Mouse (Mus musculus) large intestine, adult 2 months (tissue): ENCODE data around the gene Serpinf1. TPM values are rescaled to one million over a fixed set of nuclear protein-coding genes. Genes with fewer than 3 reads are reported as not detected.
"Not testable (repeated sequence)": the region's sequence is repeated elsewhere in the genome, so short reads cannot be mapped to it uniquely, and the experiment has no call there.

Experiments used
- DNase-seq: peaks from one replicate; pipeline ENCODE4 v3.0.0-alpha.2; 2012; ENCODE audit warnings: low read depth, low spot score
- WGBS: fragments of 180-500 bp; shearing (Covaris S2); methylation state at CpG from one replicate; pipeline ENCODE4 v1.1.7; 2018; 5-methylcytosine and 5-hydroxymethylcytosine counted together
- polyA plus RNA-seq: library from polyadenylated mRNA; depleted of rRNA; stranded (reverse); fragments of >200 nt; gene quantifications from 2 replicates; pipeline ENCODE4 v1.2.3, GENCODE M21; 2012; rRNA removed

The Serpinf1 gene
- polyA plus RNA-seq, 1 experiment, result 12.0 TPM

DNA sequence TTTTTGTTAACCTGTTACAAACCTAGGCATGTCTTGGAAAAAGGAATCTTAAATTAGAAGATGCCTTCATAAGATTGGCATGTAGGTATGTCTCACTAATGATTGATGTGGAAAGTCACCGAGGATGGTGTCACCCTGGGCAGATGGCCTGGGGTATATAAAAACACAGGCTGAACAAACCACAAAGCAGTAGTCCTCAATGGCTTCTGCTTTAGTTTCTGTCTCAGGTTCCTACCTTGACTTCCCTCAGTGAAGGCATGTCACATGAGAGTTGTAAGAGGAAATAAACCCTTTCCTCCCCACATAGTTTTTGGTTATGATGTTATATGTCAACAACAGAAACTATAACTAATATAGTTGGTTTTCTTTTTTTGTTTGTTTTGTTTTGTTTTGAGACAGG lies 26.9 kb downstream of the Serpinf1 start:
- DNase-seq, result no peak
- WGBS, result 52% methylated on average over 1 of the region's 1 CpGs

- WGBS, result 44% methylated on average over 3 of the region's 3 CpGs
- not testable (repeated sequence) for DNase-seq
These were observed 39.0 kb downstream of the Serpinf1 start for GRCm38 (mm10) chr11:75383529-75383928.

DNA sequence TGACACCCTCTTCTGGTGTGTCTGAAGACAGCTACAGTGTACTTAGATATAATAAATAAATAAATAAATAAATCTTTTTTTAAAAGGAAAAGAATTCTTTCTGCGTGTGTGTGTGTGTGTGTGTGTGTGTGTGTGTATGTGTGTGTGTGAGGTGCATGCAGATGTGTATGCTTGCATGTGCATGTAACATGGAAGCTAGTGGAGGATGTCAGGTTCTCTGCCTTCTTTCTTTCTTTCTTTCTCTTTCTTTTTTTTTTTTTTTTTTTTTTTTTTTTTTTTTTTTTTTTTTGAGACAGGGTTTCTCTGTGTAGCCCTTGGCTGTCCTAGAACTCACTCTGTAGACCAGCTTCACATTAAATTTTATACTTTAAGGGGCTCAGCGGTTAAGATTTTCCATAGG lies 43.7 kb downstream of the Serpinf1 start:
- WGBS, result 90% methylated on average over 2 of the region's 2 CpGs
- not testable (repeated sequence) for DNase-seq

DNA sequence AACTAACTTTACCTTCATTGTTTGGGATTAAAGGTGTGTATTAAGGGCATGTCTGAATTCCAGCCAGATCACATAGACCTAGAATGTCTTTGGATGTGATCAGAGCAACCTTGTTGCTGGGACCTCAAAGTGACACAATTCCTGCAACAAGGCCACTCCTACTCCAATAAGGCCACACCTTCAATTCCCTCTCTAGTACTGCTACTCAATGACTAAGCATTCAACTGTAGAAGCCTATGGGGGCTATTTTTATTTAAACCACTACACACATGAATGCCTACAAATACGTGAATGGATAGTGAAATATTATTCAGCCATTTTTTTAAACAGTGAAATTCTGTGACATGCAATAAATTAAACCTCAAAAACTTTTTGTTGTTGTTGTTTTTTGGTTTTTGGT lies 45.4 kb downstream of the Serpinf1 start:
- DNase-seq, result no peak
- 91% methylated on average over 1 of the region's 1 CpGs for whole genome bisulfite sequencing

Other genes starting within 250 kb of the Serpinf1 start
- 23.8 and 34.4 TPM in 2 replicates for gene Ovca2, start 243.9 kb downstream of the Serpinf1 start, polyA plus RNA-seq
- 24.8 and 29.7 TPM in 2 replicates for gene Dph1, start 231.5 kb downstream of the Serpinf1 start, polyA plus RNA-seq
- 4.1 and 5.9 TPM in 2 replicates for gene Rtn4rl1, start 228.9 kb downstream of the Serpinf1 start, polyA plus RNA-seq
- 16.4 and 18.6 TPM in 2 replicates for gene Rpa1, start 74.4 kb downstream of the Serpinf1 start, polyA plus RNA-seq
- 1.6 and 2.4 TPM in 2 replicates for gene Smyd4, start 74.3 kb downstream of the Serpinf1 start, polyA plus RNA-seq
- 2.8 and 3.8 TPM in 2 replicates for gene Serpinf2, start 16.9 kb upstream of the Serpinf1 start, polyA plus RNA-seq
- gene Wdr81, start 32.0 kb upstream of the Serpinf1 start, polyA plus RNA-seq, result 9.4 and 10.8 TPM in 2 replicates
- 20.6 and 48.3 TPM in 2 replicates for gene Tlcd2, start 39.0 kb upstream of the Serpinf1 start, polyA plus RNA-seq
- 51.2 and 77.9 TPM in 2 replicates for gene Prpf8, start 64.1 kb upstream of the Serpinf1 start, polyA plus RNA-seq
- 8.9 and 11.3 TPM in 2 replicates for gene Rilp, start 87.4 kb upstream of the Serpinf1 start, polyA plus RNA-seq
- gene Scarf1, start 90.8 kb upstream of the Serpinf1 start, polyA plus RNA-seq, result 3.8 and 5.9 TPM in 2 replicates
- gene Slc43a2, start 109.0 kb upstream of the Serpinf1 start, polyA plus RNA-seq, result 122 and 330 TPM in 2 replicates
- gene Pitpna, start 165.4 kb upstream of the Serpinf1 start, polyA plus RNA-seq, result 168 and 190 TPM in 2 replicates
- 28.0 and 39.4 TPM in 2 replicates for gene Inpp5k, start 208.3 kb upstream of the Serpinf1 start, polyA plus RNA-seq
- gene Myo1c, start 227.8 kb upstream of the Serpinf1 start, polyA plus RNA-seq, result 37.4 and 47.2 TPM in 2 replicates